Mouse (Mus musculus) liver, postnatal 0 days (tissue): ENCODE results near the gene Srsf4.

Experiments used
- CTCF ChIP-seq: sonication (generic); IDR thresholded peaks from 2 replicates; pipeline ENCODE4 v1.5.1; 2016; ENCODE audit warnings: antibody characterized with exemption, low read depth
- EP300 ChIP-seq: IDR thresholded peaks from 2 replicates; pipeline ENCODE4 v1.6.1; 2016; ENCODE audit warnings: antibody characterized with exemption, low read depth, mild to moderate bottlenecking

- TF ChIP-seq CTCF (no peak), EP300 (no peak)
Measured at GRCm38 (mm10) chr4:131918026-131918533, 44.7 kb downstream of the Srsf4 start.
